Mouse (Mus musculus): ENCODE measurements around the gene Drosha.

The Drosha gene

GRCm38 (mm10) chr15:12941106-12941505 is 116.5 kb downstream of the Drosha start:
- no peak for DNase-seq

- DNase-seq, result no peak
These were observed 117.1 kb downstream of the Drosha start for GRCm38 (mm10) chr15:12941651-12942180.

- no peak for DNase-seq
These were observed 117.8 kb downstream of the Drosha start for GRCm38 (mm10) chr15:12942424-12942823.

- DNase-seq, result no peak
These were observed 133.4 kb downstream of the Drosha start for GRCm38 (mm10) chr15:12958051-12958450.

GRCm38 (mm10) chr15:12962179-12962578 is 137.6 kb downstream of the Drosha start:
- DNase-seq, result no peak

GRCm38 (mm10) chr15:12965209-12965608 is 140.6 kb downstream of the Drosha start:
- peak; percentile 72 for DNase-seq

GRCm38 (mm10) chr15:12968815-12969214 is 144.2 kb downstream of the Drosha start:
- DNase-seq, result no peak

GRCm38 (mm10) chr15:12972441-12972840 is 147.8 kb downstream of the Drosha start:
- peak; percentile 47 for DNase-seq
